Mouse (Mus musculus): Measurements from ENCODE around the gene Lmtk2.
A peak's percentile ranks its signal among the peaks of the same experiment; 100 is the strongest.

Gene Lmtk2

GRCm38 (mm10) chr5:144215992-144216391 lies 115.8 kb downstream of the Lmtk2 start:
- DNase-seq (ENCODE audit: inconsistent ontology term) = no peak

GRCm38 (mm10) chr5:144218061-144218460 lies 117.8 kb downstream of the Lmtk2 start:
- DNase-seq (ENCODE audit: inconsistent ontology term) = no peak

- DNase-seq (ENCODE audit: inconsistent ontology term) = no peak
Measured at GRCm38 (mm10) chr5:144219306-144219705, 119.1 kb downstream of the Lmtk2 start.

GRCm38 (mm10) chr5:144219936-144220335 lies 119.7 kb downstream of the Lmtk2 start:
- no peak for DNase-seq (ENCODE audit: inconsistent ontology term)

- no peak for DNase-seq (ENCODE audit: inconsistent ontology term)
Measured at GRCm38 (mm10) chr5:144221305-144221704, 121.1 kb downstream of the Lmtk2 start.

GRCm38 (mm10) chr5:144222811-144223502 lies 122.7 kb downstream of the Lmtk2 start:
- DNase-seq (ENCODE audit: inconsistent ontology term) = peak; percentile 12

- peak; percentile 96 for DNase-seq (ENCODE audit: inconsistent ontology term)
Measured at GRCm38 (mm10) chr5:144223503-144223862, 123.2 kb downstream of the Lmtk2 start, which contains the start of gene Tecpr1. Gene Tecpr1, minus strand, starts transcription at chr5:144223615.

- no peak for DNase-seq (ENCODE audit: inconsistent ontology term)
Measured at GRCm38 (mm10) chr5:144223899-144224816, 123.9 kb downstream of the Lmtk2 start.

- DNase-seq (ENCODE audit: inconsistent ontology term) = no peak
Measured at GRCm38 (mm10) chr5:144226220-144226619, 126.0 kb downstream of the Lmtk2 start.

- DNase-seq (ENCODE audit: inconsistent ontology term) = no peak
Measured at GRCm38 (mm10) chr5:144230216-144230615, 130.0 kb downstream of the Lmtk2 start.

GRCm38 (mm10) chr5:144231410-144231809 lies 131.2 kb downstream of the Lmtk2 start:
- DNase-seq (ENCODE audit: inconsistent ontology term) = no peak

GRCm38 (mm10) chr5:144232531-144232930 lies 132.3 kb downstream of the Lmtk2 start:
- no peak for DNase-seq (ENCODE audit: inconsistent ontology term)

GRCm38 (mm10) chr5:144234222-144234621 lies 134.0 kb downstream of the Lmtk2 start:
- DNase-seq (ENCODE audit: inconsistent ontology term) = no peak

GRCm38 (mm10) chr5:144234714-144235113 lies 134.5 kb downstream of the Lmtk2 start:
- peak; percentile 75 for DNase-seq (ENCODE audit: inconsistent ontology term)

All from Muller cell, postnatal 12 days (primary cell).